Mouse (Mus musculus): Measurements from ENCODE around the gene Mrpl41.

DNA sequence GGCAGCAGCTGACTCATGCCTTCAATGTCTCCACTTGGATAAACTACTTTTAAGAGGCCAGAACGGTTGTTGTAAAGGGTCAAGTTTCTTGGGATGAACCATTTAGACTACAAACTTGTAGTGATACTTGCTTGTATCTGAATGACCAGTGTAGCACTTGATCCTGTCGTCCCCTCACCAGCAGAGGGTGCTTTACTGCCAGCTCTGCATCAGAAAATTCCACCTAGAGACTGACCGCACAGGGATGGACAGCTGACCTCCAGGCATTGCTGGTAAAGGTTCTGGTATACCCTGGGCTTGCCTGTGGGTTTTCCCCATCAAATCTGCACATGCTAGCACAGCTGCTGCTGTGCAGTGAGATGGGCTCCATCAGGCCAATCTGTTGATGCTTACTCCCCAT lies 14.0 kb downstream of the Mrpl41 start:
- TF ChIP-seq CTCF (IDR thresholded peaks at IDR 0.05; ENCODE audit: extremely low read depth, insufficient read depth, low read length) (peak; percentile 54), POLR2A (IDR thresholded peaks at IDR 0.05; ENCODE audit: extremely low read depth, insufficient read depth, low read length) (no peak)
